Mouse (Mus musculus) liver, adult 2 months (tissue): ENCODE data around the gene Olfr1189. TPM values are rescaled to one million over a fixed set of nuclear protein-coding genes. Genes with fewer than 3 reads are reported as not detected.
"Not testable (repeated sequence)": the region's sequence is repeated elsewhere in the genome, so short reads cannot be mapped to it uniquely, and the experiment has no call there.

Experiments
- DNase-seq: peaks from one replicate; pipeline ENCODE4 v3.0.0-alpha.2; 2011; ENCODE audit warnings: low read depth, low spot score; ENCODE audit errors: extremely low read depth
- H3K27ac ChIP-seq: fragments of 200-500 bp; replicated peaks from 2 replicates; pipeline ENCODE4 v1.5.1; 2012; ENCODE audit warnings: low read depth, mild to moderate bottlenecking, control low read depth, inconsistent platforms, low read length; ENCODE audit not compliant: insufficient read depth
- H3K27me3 ChIP-seq: fragments of 200-500 bp; 2 replicates; pipeline ENCODE4 v1.6.1; 2012; ENCODE audit warnings: mild to moderate bottlenecking, moderate library complexity, low read length, inconsistent platforms; ENCODE audit not compliant: control insufficient read depth, insufficient read depth
- H3K36me3 ChIP-seq: fragments of 200-500 bp; 2 replicates; pipeline ENCODE4 v1.6.1; 2012; ENCODE audit warnings: low read length, inconsistent platforms; ENCODE audit not compliant: control insufficient read depth, insufficient read depth
- H3K4me1 ChIP-seq: fragments of 200-500 bp; 2 replicates; pipeline ENCODE4 v1.6.1; 2011; ENCODE audit warnings: low read length; ENCODE audit not compliant: control insufficient read depth, insufficient read depth
- H3K4me3 ChIP-seq: fragments of 200-500 bp; 2 replicates; pipeline ENCODE4 v1.5.1; 2011; ENCODE audit warnings: low read depth, mild to moderate bottlenecking, control low read depth, low read length, moderate library complexity; ENCODE audit not compliant: insufficient read depth
- H3K79me2 ChIP-seq: fragments of 200-500 bp; 2 replicates; pipeline ENCODE4 v1.6.1; 2012; ENCODE audit warnings: inconsistent platforms, mild to moderate bottlenecking, low read length, moderate library complexity; ENCODE audit not compliant: control insufficient read depth, insufficient read depth
- H3K9ac ChIP-seq: fragments of 200-500 bp; 2 replicates; pipeline ENCODE4 v1.6.1; 2012; ENCODE audit warnings: low read depth, mild to moderate bottlenecking, control low read depth, inconsistent platforms, low read length
- CTCF ChIP-seq: fragments of 200-500 bp; IDR thresholded peaks from 2 replicates; pipeline ENCODE4 v1.5.1; 2011; ENCODE audit warnings: low read depth, low read length, control low read depth
- POLR2A ChIP-seq: fragments of 200-500 bp; IDR thresholded peaks from 2 replicates; pipeline ENCODE4 v1.6.1; 2011; ENCODE audit warnings: low read length, control low read depth; ENCODE audit not compliant: insufficient read depth; ENCODE audit errors: extremely low read depth
- WGBS: fragments of 180-500 bp; shearing (Covaris S2); methylation state at CpG from one replicate; pipeline ENCODE4 v1.1.7; 2018; 5-methylcytosine and 5-hydroxymethylcytosine counted together
- polyA plus RNA-seq: library from polyadenylated mRNA; depleted of rRNA; stranded (reverse); fragments of >200 nt; gene quantifications from 2 replicates; pipeline ENCODE4 v1.2.3, GENCODE M21; 2012; rRNA removed
- total RNA-seq: library from RNA; depleted of rRNA; stranded (reverse); fragments of >200 nt; gene quantifications from 2 replicates; pipeline ENCODE4 v1.2.3, GENCODE M21; 2014; rRNA removed

Olfr1189 gene
- total RNA-seq (not detected in 2 replicates), polyA plus RNA-seq (not detected in 2 replicates)

- H3K36me3 ChIP-seq = no peaks in the 10 kb centered on the region
- no peak within 1 kb of the TSS for H3K27ac ChIP-seq
- TF ChIP-seq CTCF (no peak), POLR2A (no peak)
- H3K9ac ChIP-seq = no peak within 1 kb of the TSS
- H3K79me2 ChIP-seq = no peaks in the 10 kb centered on the region
- no peaks in the 10 kb centered on the region for H3K4me1 ChIP-seq
- no peak within 1 kb of the TSS for H3K4me3 ChIP-seq
- H3K27me3 ChIP-seq = no peaks in the 10 kb centered on the region
- no peak for DNase-seq
Observed at GRCm38 (mm10) chr2:88586154-88586553, at the start of gene Olfr1189. TSS of gene Olfr1189 (plus strand) at chr2:88586454.

GRCm38 (mm10) chr2:88556635-88557034, 29.6 kb upstream of the Olfr1189 start, which contains the start of gene Olfr1188:
TSS of gene Olfr1188 (plus strand) at chr2:88556935.
- Histone ChIP-seq H3K79me2 (no peaks in the 10 kb centered on the region), H3K27me3 (no peaks in the 10 kb centered on the region), H3K4me3 (no peak within 1 kb of the TSS), H3K4me1 (no peaks in the 10 kb centered on the region), H3K36me3 (no peaks in the 10 kb centered on the region), H3K27ac (no peak within 1 kb of the TSS), H3K9ac (no peak within 1 kb of the TSS)
- no peak for DNase-seq
- 83% methylated on average over 2 of the region's 2 CpGs for WGBS
- TF ChIP-seq CTCF (no peak), POLR2A (no peak)

- WGBS = 85% methylated on average over 12 of the region's 12 CpGs
- H3K79me2 ChIP-seq, DNase-seq: not testable (repeated sequence)
Observed at GRCm38 (mm10) chr2:88572696-88573095, 13.6 kb upstream of the Olfr1189 start.

GRCm38 (mm10) chr2:88640242-88640641, 54.0 kb downstream of the Olfr1189 start, which contains the start of gene Olfr1191-ps1:
TSS of gene Olfr1191-ps1 (plus strand) at chr2:88640542.
- 90% methylated on average over 1 of the region's 1 CpGs for WGBS
- H3K4me1 ChIP-seq, H3K36me3 ChIP-seq, DNase-seq, H3K9ac ChIP-seq, H3K4me3 ChIP-seq, H3K79me2 ChIP-seq, H3K27me3 ChIP-seq, H3K27ac ChIP-seq: not testable (repeated sequence)

More at GRCm38 (mm10) chr2:88572696-88573095, 13.6 kb upstream of the Olfr1189 start:
- H3K27me3 ChIP-seq, H3K36me3 ChIP-seq, H3K9ac ChIP-seq, H3K4me1 ChIP-seq, H3K27ac ChIP-seq, H3K4me3 ChIP-seq: not testable (repeated sequence)

Other genes with a start within 250 kb of the Olfr1189 start
- not detected in 2 replicates for gene Olfr1176, start 249.7 kb upstream of the Olfr1189 start, total RNA-seq
- gene Olfr1176, start 249.7 kb upstream of the Olfr1189 start, polyA plus RNA-seq = not detected in 2 replicates
- gene Olfr1177-ps, start 240.0 kb upstream of the Olfr1189 start, total RNA-seq = not detected in 2 replicates
- gene Olfr1177-ps, start 240.0 kb upstream of the Olfr1189 start, polyA plus RNA-seq = not detected in 2 replicates
- gene Olfr1178, start 199.4 kb upstream of the Olfr1189 start, total RNA-seq = not detected in 2 replicates
- gene Olfr1178, start 199.4 kb upstream of the Olfr1189 start, polyA plus RNA-seq = not detected in 2 replicates
- gene Olfr1179, start 180.0 kb upstream of the Olfr1189 start, total RNA-seq = not detected in 2 replicates
- gene Olfr1179, start 180.0 kb upstream of the Olfr1189 start, polyA plus RNA-seq = not detected in 2 replicates
- not detected in 2 replicates for gene Olfr1180, start 167.3 kb upstream of the Olfr1189 start, total RNA-seq
- not detected in 2 replicates for gene Olfr1180, start 167.3 kb upstream of the Olfr1189 start, polyA plus RNA-seq
- gene Olfr1181, start 160.3 kb upstream of the Olfr1189 start, total RNA-seq = not detected in 2 replicates
- not detected in 2 replicates for gene Olfr1181, start 160.3 kb upstream of the Olfr1189 start, polyA plus RNA-seq
- gene Gm13757, start 137.3 kb upstream of the Olfr1189 start, total RNA-seq = not detected in 2 replicates
- gene Gm13757, start 137.3 kb upstream of the Olfr1189 start, polyA plus RNA-seq = not detected in 2 replicates
- gene Olfr1183, start 131.6 kb upstream of the Olfr1189 start, total RNA-seq = not detected in 2 replicates
- gene Olfr1183, start 131.6 kb upstream of the Olfr1189 start, polyA plus RNA-seq = not detected in 2 replicates
- not detected in 2 replicates for gene Olfr1184, start 102.9 kb upstream of the Olfr1189 start, total RNA-seq
- gene Olfr1184, start 102.9 kb upstream of the Olfr1189 start, polyA plus RNA-seq = not detected in 2 replicates
- gene Olfr1185-ps1, start 93.1 kb upstream of the Olfr1189 start, total RNA-seq = not detected in 2 replicates
- not detected in 2 replicates for gene Olfr1185-ps1, start 93.1 kb upstream of the Olfr1189 start, polyA plus RNA-seq
- gene Olfr1186, start 67.9 kb upstream of the Olfr1189 start, total RNA-seq = not detected in 2 replicates
- gene Olfr1186, start 67.9 kb upstream of the Olfr1189 start, polyA plus RNA-seq = not detected in 2 replicates
- gene Olfr1188, start 29.5 kb upstream of the Olfr1189 start, total RNA-seq = not detected in 2 replicates
- not detected in 2 replicates for gene Olfr1188, start 29.5 kb upstream of the Olfr1189 start, polyA plus RNA-seq
- not detected in 2 replicates for gene Olfr1191-ps1, start 54.1 kb downstream of the Olfr1189 start, total RNA-seq
- not detected in 2 replicates for gene Olfr1191-ps1, start 54.1 kb downstream of the Olfr1189 start, polyA plus RNA-seq
- gene Olfr1192-ps1, start 62.1 kb downstream of the Olfr1189 start, total RNA-seq = not detected in 2 replicates
- gene Olfr1192-ps1, start 62.1 kb downstream of the Olfr1189 start, polyA plus RNA-seq = not detected in 2 replicates
- not detected in 2 replicates for gene Olfr1193, start 89.2 kb downstream of the Olfr1189 start, total RNA-seq
- not detected in 2 replicates for gene Olfr1193, start 89.2 kb downstream of the Olfr1189 start, polyA plus RNA-seq
- not detected in 2 replicates for gene Olfr1195, start 102.7 kb downstream of the Olfr1189 start, total RNA-seq
- gene Olfr1195, start 102.7 kb downstream of the Olfr1189 start, polyA plus RNA-seq = not detected in 2 replicates
- gene Olfr1196, start 118.1 kb downstream of the Olfr1189 start, total RNA-seq = not detected in 2 replicates
- gene Olfr1196, start 118.1 kb downstream of the Olfr1189 start, polyA plus RNA-seq = not detected in 2 replicates
- gene Olfr1197, start 145.9 kb downstream of the Olfr1189 start, total RNA-seq = not detected in 2 replicates
- gene Olfr1197, start 145.9 kb downstream of the Olfr1189 start, polyA plus RNA-seq = not detected in 2 replicates
- not detected in 2 replicates for gene Olfr1198, start 164.9 kb downstream of the Olfr1189 start, total RNA-seq
- not detected in 2 replicates for gene Olfr1198, start 164.9 kb downstream of the Olfr1189 start, polyA plus RNA-seq
- gene Olfr1199, start 174.0 kb downstream of the Olfr1189 start, total RNA-seq = not detected in 2 replicates
- gene Olfr1199, start 174.0 kb downstream of the Olfr1189 start, polyA plus RNA-seq = not detected in 2 replicates
- gene Olfr1200, start 184.0 kb downstream of the Olfr1189 start, total RNA-seq = not detected in 2 replicates
- not detected in 2 replicates for gene Olfr1200, start 184.0 kb downstream of the Olfr1189 start, polyA plus RNA-seq
- not detected in 2 replicates for gene Olfr1201, start 206.6 kb downstream of the Olfr1189 start, total RNA-seq
- not detected in 2 replicates for gene Olfr1201, start 206.6 kb downstream of the Olfr1189 start, polyA plus RNA-seq
- gene Olfr1202, start 228.0 kb downstream of the Olfr1189 start, total RNA-seq = not detected in 2 replicates
- gene Olfr1202, start 228.0 kb downstream of the Olfr1189 start, polyA plus RNA-seq = not detected in 2 replicates
- not detected in 2 replicates for gene Olfr1205, start 243.3 kb downstream of the Olfr1189 start, total RNA-seq
- not detected in 2 replicates for gene Olfr1205, start 243.3 kb downstream of the Olfr1189 start, polyA plus RNA-seq